Mouse (Mus musculus) forebrain, embryonic 13.5 days (tissue): ENCODE measurements around the gene Wdr31. TPM values are rescaled to one million over a fixed set of nuclear protein-coding genes. Genes with fewer than 3 reads are reported as not detected.
"Not testable (repeated sequence)": the region's sequence is repeated elsewhere in the genome, so short reads cannot be mapped to it uniquely, and the experiment has no call there.

Experiments
- ATAC-seq: fragments of 200-750 bp; cut with Nextera tagmentation; 2 replicates; pipeline ENCODE4 v1.8.0; 2017
- H3K27ac ChIP-seq: fragments of 300-500 bp; sonication (generic); 2 replicates; pipeline ENCODE4 v1.5.1; 2015; ENCODE audit warnings: inconsistent platforms, mild to moderate bottlenecking, moderate library complexity
- H3K27me3 ChIP-seq: fragments of 300-500 bp; sonication (generic); 2 replicates; pipeline ENCODE4 v1.6.1; 2015; ENCODE audit warnings: mild to moderate bottlenecking, inconsistent platforms
- H3K36me3 ChIP-seq: fragments of 300-500 bp; sonication (generic); 2 replicates; pipeline ENCODE4 v1.6.1; 2015; ENCODE audit warnings: mild to moderate bottlenecking, inconsistent platforms; ENCODE audit not compliant: poor library complexity, severe bottlenecking
- H3K4me1 ChIP-seq: fragments of 300-500 bp; sonication (generic); 2 replicates; pipeline ENCODE4 v1.6.1; 2015; ENCODE audit warnings: inconsistent platforms
- H3K4me2 ChIP-seq: fragments of 300-500 bp; sonication (generic); 2 replicates; pipeline ENCODE4 v1.6.1; 2015; ENCODE audit warnings: inconsistent platforms, mild to moderate bottlenecking, moderate library complexity
- H3K4me3 ChIP-seq: fragments of 300-500 bp; sonication (generic); 2 replicates; pipeline ENCODE4 v1.5.1; 2015; ENCODE audit warnings: mild to moderate bottlenecking, inconsistent platforms
- H3K9ac ChIP-seq: fragments of 300-500 bp; sonication (generic); 2 replicates; pipeline ENCODE4 v1.6.1; 2015; ENCODE audit warnings: mild to moderate bottlenecking, inconsistent platforms
- H3K9me3 ChIP-seq: fragments of 300-500 bp; sonication (generic); replicated peaks from 2 replicates; pipeline ENCODE4 v1.6.1; 2016; ENCODE audit warnings: inconsistent platforms
- WGBS: fragments of 180-500 bp; shearing (Covaris S2); methylation state at CpG from one replicate; pipeline ENCODE4 v1.1.7; 2015; 5-methylcytosine and 5-hydroxymethylcytosine counted together
- polyA plus RNA-seq: library from polyadenylated mRNA; unstranded; fragments of >200 nt; fragmentation: Nextera tagmentation; extraction: Ambion mirVana; gene quantifications from 2 replicates; pipeline ENCODE4 v1.2.1, GENCODE M21; 2015

Wdr31 gene
- polyA plus RNA-seq, 1 experiment from 2014 or later: 9.1 TPM

DNA sequence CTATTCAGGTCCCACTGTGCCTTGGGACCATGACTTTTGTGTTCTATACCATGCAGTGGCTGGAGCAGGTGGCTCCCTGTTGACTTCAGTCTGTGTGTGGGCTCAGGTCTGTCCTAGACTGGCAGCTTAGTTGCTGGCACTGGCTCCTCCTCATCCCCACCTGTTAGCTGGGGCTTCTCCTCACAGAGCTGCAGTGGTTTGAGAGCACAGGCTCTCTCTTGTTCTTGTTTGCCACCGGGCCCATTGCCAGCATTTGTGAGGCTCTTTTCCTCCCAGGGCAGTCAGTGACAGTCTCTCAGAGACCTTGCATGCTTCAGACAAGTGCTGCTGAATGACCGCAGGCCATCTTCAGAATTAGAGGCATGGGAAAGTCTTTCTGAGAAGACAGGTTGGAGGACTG lies 22.0 kb upstream of the Wdr31 start:
- ATAC-seq: no peak
- 76% methylated on average over 2 of the region's 2 CpGs for WGBS
- Histone ChIP-seq H3K27ac (no peak overlapping the region), H3K4me1 (no peaks in the 10 kb centered on the region), H3K36me3 (peaks cover 8% of the 10 kb centered on the region; the same call in 1 of the 2 replicates), H3K27me3 (no peaks in the 10 kb centered on the region), H3K9ac (no peak overlapping the region), H3K9me3 (no peaks in the 10 kb centered on the region), H3K4me3 (no peak overlapping the region), H3K4me2 (no peak overlapping the region)

GRCm38 (mm10) chr4:62487914-62488313 lies 17.2 kb upstream of the Wdr31 start:
- WGBS: 78% methylated on average over 2 of the region's 2 CpGs
- no peak overlapping the region for H3K9ac ChIP-seq
- no peak for ATAC-seq
- H3K27ac ChIP-seq: no peak overlapping the region
- H3K4me2 ChIP-seq: no peak overlapping the region
- H3K36me3 ChIP-seq: no peaks in the 10 kb centered on the region
- H3K4me3 ChIP-seq: no peak overlapping the region
- H3K4me1 ChIP-seq: no peaks in the 10 kb centered on the region
- H3K9me3 ChIP-seq: no peaks in the 10 kb centered on the region
- H3K27me3 ChIP-seq: no peaks in the 10 kb centered on the region

- ATAC-seq: no peak
- Histone ChIP-seq H3K4me2 (no peak overlapping the region), H3K27ac (no peak overlapping the region), H3K4me3 (no peak overlapping the region), H3K9ac (no peak overlapping the region), H3K27me3 (peaks cover 3% of the 10 kb centered on the region), H3K36me3 (no peaks in the 10 kb centered on the region), H3K4me1 (no peaks in the 10 kb centered on the region), H3K9me3 (no peaks in the 10 kb centered on the region)
- WGBS: 96% methylated on average over 5 of the region's 5 CpGs
These were observed 16.5 kb upstream of the Wdr31 start for GRCm38 (mm10) chr4:62487172-62487571.

DNA sequence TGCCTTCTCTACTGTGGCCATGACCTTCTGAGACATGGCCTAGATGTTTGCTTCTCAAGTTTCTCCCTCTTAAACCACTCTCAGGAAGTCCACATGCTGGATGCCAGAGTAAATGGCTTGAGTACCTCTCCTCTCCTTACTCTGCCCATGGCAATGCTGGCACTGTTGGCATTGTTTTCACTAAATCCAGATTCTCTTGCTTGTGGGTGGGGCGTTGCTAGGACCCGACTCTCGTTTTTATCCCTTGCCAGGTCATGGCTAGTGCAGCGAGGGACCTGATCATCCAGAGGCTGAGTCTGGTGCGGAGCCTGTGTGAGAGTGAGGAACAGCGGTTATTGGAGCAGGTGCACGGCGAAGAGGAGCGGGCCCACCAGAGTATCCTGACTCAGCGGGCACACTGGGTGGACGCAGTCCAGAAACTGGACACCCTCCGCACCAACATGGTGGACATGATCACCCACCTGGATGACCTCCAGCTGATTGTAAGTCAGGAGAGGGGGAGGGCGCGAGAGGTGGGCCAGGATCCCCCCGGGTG lies 15.5 kb upstream of the Wdr31 start:
- no peak overlapping the region for H3K9ac ChIP-seq
- no peaks in the 10 kb centered on the region for H3K9me3 ChIP-seq
- ATAC-seq: no peak
- peaks cover 12% of the 10 kb centered on the region for H3K27me3 ChIP-seq
- no peak overlapping the region for H3K27ac ChIP-seq
- WGBS: 89% methylated on average over 15 of the region's 15 CpGs
- no peaks in the 10 kb centered on the region for H3K4me1 ChIP-seq
- H3K36me3 ChIP-seq: no peaks in the 10 kb centered on the region
- H3K4me3 ChIP-seq: no peak overlapping the region
- no peak overlapping the region for H3K4me2 ChIP-seq

GRCm38 (mm10) chr4:62485450-62486161 lies 14.9 kb upstream of the Wdr31 start:
- no peak overlapping the region for H3K27ac ChIP-seq
- H3K9ac ChIP-seq: no peak overlapping the region
- no peaks in the 10 kb centered on the region for H3K36me3 ChIP-seq
- H3K4me2 ChIP-seq: no peak overlapping the region
- H3K27me3 ChIP-seq: peaks cover 19% of the 10 kb centered on the region
- H3K4me1 ChIP-seq: no peaks in the 10 kb centered on the region
- no peak overlapping the region for H3K4me3 ChIP-seq
- WGBS: 87% methylated on average over 8 of the region's 8 CpGs
- no peaks in the 10 kb centered on the region for H3K9me3 ChIP-seq
- ATAC-seq: no peak

GRCm38 (mm10) chr4:62484928-62485327 lies 14.2 kb upstream of the Wdr31 start:
- Histone ChIP-seq H3K9ac (no peak overlapping the region), H3K36me3 (no peaks in the 10 kb centered on the region), H3K4me2 (no peak overlapping the region), H3K9me3 (no peaks in the 10 kb centered on the region), H3K27me3 (peaks cover 25% of the 10 kb centered on the region), H3K27ac (no peak overlapping the region), H3K4me3 (no peak overlapping the region), H3K4me1 (peaks cover 3% of the 10 kb centered on the region)
- 82% methylated on average over 3 of the region's 3 CpGs for WGBS
- no peak for ATAC-seq

DNA sequence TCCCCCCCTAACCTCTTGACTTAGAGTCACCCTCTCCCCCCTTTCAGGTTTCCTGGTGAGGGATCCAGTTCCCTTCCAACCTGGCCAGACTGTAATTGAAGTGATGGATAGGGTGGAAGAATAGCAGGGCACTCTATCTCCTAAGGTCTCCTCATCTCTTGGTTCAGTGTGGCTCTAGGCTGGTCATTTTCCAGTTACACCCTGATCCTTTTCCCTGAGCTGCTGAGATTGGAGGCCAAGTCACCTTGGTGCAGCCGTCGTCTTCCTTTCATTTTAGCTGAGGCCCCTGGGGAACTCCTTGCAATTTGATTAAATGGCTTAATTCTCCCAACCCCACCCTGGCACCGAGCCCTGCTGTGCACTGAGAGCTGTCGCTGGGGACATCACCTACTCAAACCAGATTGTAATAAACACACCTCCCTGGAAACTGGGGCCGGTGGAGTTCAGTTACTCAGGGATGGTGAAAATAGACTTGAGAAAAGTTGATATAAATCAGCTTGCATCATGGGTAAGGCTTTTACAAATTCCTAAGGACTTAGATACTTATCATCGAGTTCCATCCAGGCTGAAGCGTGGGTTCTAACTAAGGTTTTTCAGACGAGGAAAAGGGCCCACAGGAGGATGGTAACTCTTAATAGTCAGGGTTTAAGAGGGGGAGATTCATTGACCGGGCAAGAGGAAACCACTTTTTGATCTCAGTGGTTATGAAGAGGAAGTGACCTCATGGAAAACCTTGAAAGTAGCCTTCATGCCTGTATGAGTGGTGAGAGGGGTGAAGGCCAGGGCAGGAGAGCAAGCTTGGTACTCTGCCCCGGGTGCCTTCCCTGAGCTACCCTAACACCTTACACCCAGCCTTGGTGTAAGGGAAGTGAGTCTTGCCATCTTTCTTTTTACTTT lies 10.3 kb upstream of the Wdr31 start:
- H3K4me1 ChIP-seq: peaks cover 10% of the 10 kb centered on the region
- peaks cover 48% of the 10 kb centered on the region for H3K27me3 ChIP-seq
- no peak overlapping the region for H3K4me3 ChIP-seq
- ATAC-seq: peak; percentile 21; the same call in 1 of the 2 replicates
- no peak overlapping the region for H3K4me2 ChIP-seq
- H3K9ac ChIP-seq: no peak overlapping the region
- no peak overlapping the region for H3K27ac ChIP-seq
- no peaks in the 10 kb centered on the region for H3K9me3 ChIP-seq
- no peaks in the 10 kb centered on the region for H3K36me3 ChIP-seq
- 54% methylated on average over 10 of the region's 10 CpGs for WGBS

DNA sequence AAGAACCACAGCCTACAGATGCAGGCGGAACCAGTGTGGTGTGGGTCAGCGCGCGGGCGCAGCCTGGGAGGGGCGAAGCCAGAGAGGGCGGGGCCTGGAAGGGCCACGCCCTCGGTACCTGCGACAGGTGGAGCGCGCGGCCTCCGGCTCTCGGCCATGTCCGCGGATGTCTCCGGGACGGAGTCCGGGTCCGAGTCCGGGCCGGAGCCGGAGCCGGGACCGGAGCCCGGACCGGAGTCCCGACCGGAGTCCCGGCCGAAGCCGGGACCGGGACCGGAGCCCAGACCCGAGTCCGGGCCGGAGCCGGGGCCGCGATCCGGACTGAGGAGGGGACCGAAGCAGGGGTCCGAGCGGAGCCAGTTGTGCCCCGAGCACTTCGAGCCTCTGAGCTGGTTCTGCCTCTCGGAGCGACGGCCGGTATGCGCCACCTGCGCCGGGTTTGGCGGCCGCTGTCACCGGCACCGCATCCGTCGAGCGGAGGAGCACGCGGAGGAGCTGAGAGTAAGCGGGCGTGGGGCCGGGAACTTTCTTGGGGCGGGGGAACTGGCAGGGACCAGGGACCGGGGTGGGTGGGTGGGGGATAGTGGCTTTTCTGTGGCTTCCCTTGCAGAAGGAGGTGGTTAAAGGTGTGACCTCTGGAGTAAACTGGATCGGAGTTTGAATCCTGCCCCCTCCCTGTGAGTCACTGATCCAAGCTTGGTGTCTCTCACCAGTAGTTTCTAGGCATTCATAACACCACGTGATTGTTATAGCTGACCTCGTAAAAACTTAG lies 9.4 kb upstream of the Wdr31 start, which contains the start of gene Bspry:
Gene Bspry (plus strand): TSS at position 117 of the 772 bp plus-strand sequence.
- H3K27me3 ChIP-seq: peaks cover 48% of the 10 kb centered on the region
- H3K36me3 ChIP-seq: no peaks in the 10 kb centered on the region
- peak within 1 kb of the TSS; percentile 69 for H3K4me2 ChIP-seq
- peak; percentile 65; the same call in 1 of the 2 replicates for ATAC-seq
- 2% methylated on average over 69 of the region's 71 CpGs for WGBS
- H3K9ac ChIP-seq: peak within 1 kb of the TSS; percentile 39
- H3K9me3 ChIP-seq: no peaks in the 10 kb centered on the region
- H3K27ac ChIP-seq: no peak within 1 kb of the TSS
- H3K4me3 ChIP-seq: peak within 1 kb of the TSS; percentile 42
- H3K4me1 ChIP-seq: peaks cover 10% of the 10 kb centered on the region

GRCm38 (mm10) chr4:62479593-62479936 lies 8.9 kb upstream of the Wdr31 start:
- 14% methylated on average over 11 of the region's 11 CpGs for WGBS
- not testable (repeated sequence) for ATAC-seq
- peak overlapping the region; percentile 39; the same call in 1 of the 2 replicates for H3K9ac ChIP-seq

GRCm38 (mm10) chr4:62477542-62478244 lies 7.0 kb upstream of the Wdr31 start:
- 86% methylated on average over 6 of the region's 6 CpGs for WGBS

More at GRCm38 (mm10) chr4:62479593-62479936, 8.9 kb upstream of the Wdr31 start:
- Histone ChIP-seq H3K27me3 (peaks cover 48% of the 10 kb centered on the region), H3K4me3 (peak overlapping the region; percentile 42), H3K4me2 (peak overlapping the region; percentile 69)
- H3K36me3 ChIP-seq, H3K27ac ChIP-seq, H3K4me1 ChIP-seq, H3K9me3 ChIP-seq: not testable (repeated sequence)

GRCm38 (mm10) chr4:62475793-62476192 lies 5.1 kb upstream of the Wdr31 start:
- Histone ChIP-seq H3K36me3 (no peaks in the 10 kb centered on the region), H3K4me3 (no peak overlapping the region), H3K4me1 (peaks cover 10% of the 10 kb centered on the region), H3K4me2 (no peak overlapping the region), H3K27ac (no peak overlapping the region), H3K9ac (no peak overlapping the region), H3K9me3 (no peaks in the 10 kb centered on the region), H3K27me3 (peaks cover 32% of the 10 kb centered on the region)
- ATAC-seq: no peak
- 92% methylated on average over 6 of the region's 6 CpGs for WGBS

More at GRCm38 (mm10) chr4:62477542-62478244, 7.0 kb upstream of the Wdr31 start:
- Histone ChIP-seq H3K27me3 (peaks cover 48% of the 10 kb centered on the region), H3K36me3 (no peaks in the 10 kb centered on the region), H3K27ac (no peak overlapping the region), H3K9me3 (no peaks in the 10 kb centered on the region), H3K4me3 (no peak overlapping the region), H3K9ac (no peak overlapping the region), H3K4me2 (no peak overlapping the region), H3K4me1 (peaks cover 10% of the 10 kb centered on the region)
- ATAC-seq: no peak
